Mouse (Mus musculus): Measurements from ENCODE around the gene Cavin1.

GRCm38 (mm10) chr11:100968501-100968900 lies 2.2 kb downstream of the Cavin1 start:
- no peak for TF ChIP-seq GATA1 (IDR thresholded peaks at IDR 0.05; ENCODE audit: borderline replicate concordance, low read length)
- no peak for TF ChIP-seq FLI1 (IDR thresholded peaks at IDR 0.05; ENCODE audit: low read length)

All from megakaryocyte, embryonic 14.5 days (primary cell).